Mouse (Mus musculus): ENCODE data around the gene Bcl9l. TPM values are rescaled to one million over a fixed set of nuclear protein-coding genes. Genes with fewer than 3 reads are reported as not detected.

Bcl9l gene
- polyA plus RNA-seq, 1 experiment from 2014 or later = 7.5 TPM

- Histone ChIP-seq H3K4me1 (replicated peaks) (no peaks in the 10 kb centered on the region), H3K27ac (no peak overlapping the region), H3K4me3 (replicated peaks) (no peak overlapping the region), H3K4me2 (replicated peaks) (no peak overlapping the region), H3K27me3 (replicated peaks) (no peaks in the 10 kb centered on the region), H3K36me3 (no peaks in the 10 kb centered on the region), H3K9ac (no peak overlapping the region), H3K9me3 (no peaks in the 10 kb centered on the region)
- no peak for ATAC-seq
- WGBS = 91% methylated on average over 8 of the region's 8 CpGs
These were observed 66.0 kb downstream of the Bcl9l start for GRCm38 (mm10) chr9:44548412-44549152.

- no peaks in the 10 kb centered on the region for H3K36me3 ChIP-seq
- WGBS = 77% methylated on average over 10 of the region's 10 CpGs
These were observed 68.5 kb downstream of the Bcl9l start for GRCm38 (mm10) chr9:44551138-44551537.

GRCm38 (mm10) chr9:44552161-44552560 is 69.5 kb downstream of the Bcl9l start:
- Histone ChIP-seq H3K4me1 (replicated peaks) (no peaks in the 10 kb centered on the region), H3K9ac (no peak overlapping the region), H3K27ac (no peak overlapping the region), H3K27me3 (replicated peaks) (no peaks in the 10 kb centered on the region), H3K36me3 (no peaks in the 10 kb centered on the region), H3K4me3 (replicated peaks) (no peak overlapping the region), H3K4me2 (replicated peaks) (no peak overlapping the region), H3K9me3 (no peaks in the 10 kb centered on the region)
- no peak for ATAC-seq
- WGBS = 70% methylated on average over 8 of the region's 8 CpGs

More at GRCm38 (mm10) chr9:44551138-44551537, 68.5 kb downstream of the Bcl9l start:
- Histone ChIP-seq H3K9me3 (no peaks in the 10 kb centered on the region), H3K27me3 (replicated peaks) (no peaks in the 10 kb centered on the region), H3K4me3 (replicated peaks) (no peak overlapping the region), H3K9ac (no peak overlapping the region), H3K4me2 (replicated peaks) (no peak overlapping the region), H3K27ac (no peak overlapping the region), H3K4me1 (replicated peaks) (no peaks in the 10 kb centered on the region)
- ATAC-seq = no peak

Other genes starting within 250 kb of the Bcl9l start
- gene Cbl, start 248.8 kb upstream of the Bcl9l start, polyA plus RNA-seq (2015; fragmentation: Nextera tagmentation; extraction: Ambion mirVana) = 13.2 and 14.8 TPM in 2 replicates
- gene Ccdc153, start 242.1 kb upstream of the Bcl9l start, polyA plus RNA-seq (2015; fragmentation: Nextera tagmentation; extraction: Ambion mirVana) = not detected in 2 replicates
- 11.7 and 12.9 TPM in 2 replicates for gene Pdzd3, start 231.4 kb upstream of the Bcl9l start, polyA plus RNA-seq (2015; fragmentation: Nextera tagmentation; extraction: Ambion mirVana)
- gene Nlrx1, start 214.2 kb upstream of the Bcl9l start, polyA plus RNA-seq (2015; fragmentation: Nextera tagmentation; extraction: Ambion mirVana) = 5.5 and 5.9 TPM in 2 replicates
- 2.5 and 2.9 TPM in 2 replicates for gene Abcg4, start 194.2 kb upstream of the Bcl9l start, polyA plus RNA-seq (2015; fragmentation: Nextera tagmentation; extraction: Ambion mirVana)
- 19.9 and 21.2 TPM in 2 replicates for gene Hinfp, start 177.2 kb upstream of the Bcl9l start, polyA plus RNA-seq (2015; fragmentation: Nextera tagmentation; extraction: Ambion mirVana)
- gene C2cd2l, start 162.5 kb upstream of the Bcl9l start, polyA plus RNA-seq (2015; fragmentation: Nextera tagmentation; extraction: Ambion mirVana) = 6.8 and 10.6 TPM in 2 replicates
- gene Dpagt1, start 156.8 kb upstream of the Bcl9l start, polyA plus RNA-seq (2015; fragmentation: Nextera tagmentation; extraction: Ambion mirVana) = 38.2 and 38.6 TPM in 2 replicates
- gene H2afx, start 148.1 kb upstream of the Bcl9l start, polyA plus RNA-seq (2015; fragmentation: Nextera tagmentation; extraction: Ambion mirVana) = 280 and 298 TPM in 2 replicates
- 128 and 141 TPM in 2 replicates for gene Hmbs, start 138.6 kb upstream of the Bcl9l start, polyA plus RNA-seq (2015; fragmentation: Nextera tagmentation; extraction: Ambion mirVana)
- gene Vps11, start 121.2 kb upstream of the Bcl9l start, polyA plus RNA-seq (2015; fragmentation: Nextera tagmentation; extraction: Ambion mirVana) = 28.9 and 30.3 TPM in 2 replicates
- 38.8 and 43.6 TPM in 2 replicates for gene Hyou1, start 103.3 kb upstream of the Bcl9l start, polyA plus RNA-seq (2015; fragmentation: Nextera tagmentation; extraction: Ambion mirVana)
- gene Slc37a4, start 86.0 kb upstream of the Bcl9l start, polyA plus RNA-seq (2015; fragmentation: Nextera tagmentation; extraction: Ambion mirVana) = 51.7 and 59.2 TPM in 2 replicates
- gene Rps25, start 75.7 kb upstream of the Bcl9l start, polyA plus RNA-seq (2015; fragmentation: Nextera tagmentation; extraction: Ambion mirVana) = 2,026 and 2,084 TPM in 2 replicates
- 122 and 123 TPM in 2 replicates for gene Trappc4, start 75.2 kb upstream of the Bcl9l start, polyA plus RNA-seq (2015; fragmentation: Nextera tagmentation; extraction: Ambion mirVana)
- gene Ccdc84, start 64.3 kb upstream of the Bcl9l start, polyA plus RNA-seq (2015; fragmentation: Nextera tagmentation; extraction: Ambion mirVana) = 24.0 and 25.6 TPM in 2 replicates
- not detected in 2 replicates for gene Foxr1, start 41.7 kb upstream of the Bcl9l start, polyA plus RNA-seq (2015; fragmentation: Nextera tagmentation; extraction: Ambion mirVana)
- gene Upk2, start 27.8 kb upstream of the Bcl9l start, polyA plus RNA-seq (2015; fragmentation: Nextera tagmentation; extraction: Ambion mirVana) = 1.2 TPM in 2 replicates
- gene Cxcr5, start 79.1 kb downstream of the Bcl9l start, polyA plus RNA-seq (2015; fragmentation: Nextera tagmentation; extraction: Ambion mirVana) = 1.3 TPM in 2 replicates
- gene Ddx6, start 122.1 kb downstream of the Bcl9l start, polyA plus RNA-seq (2015; fragmentation: Nextera tagmentation; extraction: Ambion mirVana) = 14.6 and 14.7 TPM in 2 replicates
- not detected in 2 replicates for gene Treh, start 190.4 kb downstream of the Bcl9l start, polyA plus RNA-seq (2015; fragmentation: Nextera tagmentation; extraction: Ambion mirVana)